Mouse (Mus musculus) heart, adult 2 months (tissue): Measurements from ENCODE around the gene Emid1.

Experiments used
- CTCF ChIP-seq: fragments of 200-600 bp; IDR thresholded peaks from 2 replicates; pipeline ENCODE4 v1.8.1; 2022; ENCODE audit warnings: antibody characterized with exemption, mild to moderate bottlenecking, moderate library complexity
- EP300 ChIP-seq: fragments of 200-500 bp; IDR thresholded peaks from 2 replicates; pipeline ENCODE4 v1.6.1; 2011; ENCODE audit warnings: low read depth, low read length, control low read depth; ENCODE audit not compliant: insufficient read depth
- POLR2A ChIP-seq: fragments of 200-500 bp; IDR thresholded peaks from 2 replicates; pipeline ENCODE4 v1.6.1; 2011; ENCODE audit warnings: mild to moderate bottlenecking, low read depth, low read length, control low read depth; ENCODE audit not compliant: insufficient read depth

GRCm38 (mm10) chr11:5189239-5189933 lies 37.3 kb upstream of the Emid1 start:
- TF ChIP-seq POLR2A, result no peak
- TF ChIP-seq CTCF, result no peak
- no peak for TF ChIP-seq EP300
